In genomic region chr9:90434902-90435301, GRCm38 (mm10) we compare ENCODE assay signal across 22 mouse cellular contexts.
"Had no signal": no experiment of that assay in that cellular context is flagged by ENCODE, and none has a peak within 500 bp of the region (broad histone marks: within the 10 kb centered on the region; RNA-seq: fewer than 3 reads in every experiment).

No protein-coding gene starts in this region.

- H3K27me3 ChIP-seq: liver, embryonic 15.5 days; lung, embryonic 15.5 days; midbrain, embryonic 13.5 days; midbrain, embryonic 15.5 days; neural tube, embryonic 13.5 days; neural tube, embryonic 15.5 days had no signal

- H3K4me2 ChIP-seq: liver, embryonic 15.5 days; lung, embryonic 15.5 days; midbrain, embryonic 11.5 days; midbrain, embryonic 13.5 days; midbrain, embryonic 15.5 days; neural tube, embryonic 13.5 days; neural tube, embryonic 15.5 days had no signal

- H3K9ac ChIP-seq: liver, embryonic 15.5 days; liver, postnatal 0 days; lung, embryonic 15.5 days; midbrain, embryonic 13.5 days; midbrain, embryonic 15.5 days; neural tube, embryonic 13.5 days; neural tube, embryonic 15.5 days had no signal

- H3K4me1 ChIP-seq: liver, embryonic 15.5 days; lung, embryonic 15.5 days; midbrain, embryonic 13.5 days; midbrain, embryonic 15.5 days; neural tube, embryonic 13.5 days; neural tube, embryonic 15.5 days had no signal

- DNase-seq: liver, postnatal 0 days; lung, adult 2 months; lung, postnatal 14 days; lung, postnatal 36 days; retina, postnatal 1 day; right cerebral cortex, adult 18-20 months; right cerebral cortex, postnatal 25 days; right cerebral cortex, postnatal 4 days; spleen, adult 18-20 months; thymus, adult 18-20 months; thymus, postnatal 14 days; thymus, postnatal 4 days had no signal

- H3K9me3 ChIP-seq: liver, embryonic 15.5 days; lung, embryonic 15.5 days; midbrain, embryonic 13.5 days; midbrain, embryonic 15.5 days; neural tube, embryonic 13.5 days; neural tube, embryonic 15.5 days had no signal

- H3K4me3 ChIP-seq: liver, embryonic 15.5 days; lung, embryonic 15.5 days; midbrain, embryonic 13.5 days; midbrain, embryonic 15.5 days; myocyte; neural tube, embryonic 13.5 days; neural tube, embryonic 15.5 days had no signal

- H3K27ac ChIP-seq: liver, embryonic 15.5 days; lung, embryonic 15.5 days; macrophage; midbrain, embryonic 13.5 days; midbrain, embryonic 15.5 days; neural tube, embryonic 13.5 days; neural tube, embryonic 15.5 days had no signal

- ATAC-seq: liver, postnatal 0 days; lung, postnatal 0 days; midbrain, embryonic 13.5 days; midbrain, embryonic 15.5 days had no signal

- H3K36me3 ChIP-seq: liver, embryonic 15.5 days; lung, embryonic 15.5 days; midbrain, embryonic 13.5 days; midbrain, embryonic 15.5 days; neural tube, embryonic 13.5 days; neural tube, embryonic 15.5 days had no signal
